Mouse (Mus musculus): Measurements from ENCODE around the gene Fktn. TPM values are rescaled to one million over a fixed set of nuclear protein-coding genes. Genes with fewer than 3 reads are reported as not detected.

Fktn gene
- total and polyA plus RNA-seq, 2 experiments: 2.0 to 5.8 TPM

GRCm38 (mm10) chr4:53773911-53774310 is 60.1 kb downstream of the Fktn start:
- 56% methylated on average over 6 of the region's 6 CpGs for WGBS
- Histone ChIP-seq H3K4me3 (ENCODE audit: insufficient read depth, low read depth, low read length) (no peak overlapping the region), H3K27ac (replicated peaks; ENCODE audit: insufficient read depth, low read depth, low read length) (no peak overlapping the region), H3K79me2 (ENCODE audit: control insufficient read depth, insufficient read depth, low read length) (no peaks in the 10 kb centered on the region), H3K36me3 (ENCODE audit: control insufficient read depth, insufficient read depth, low read length) (no peaks in the 10 kb centered on the region), H3K9ac (ENCODE audit: low read depth, low read length) (no peak overlapping the region), H3K27me3 (ENCODE audit: control insufficient read depth, insufficient read depth, low read length) (no peaks in the 10 kb centered on the region), H3K4me1 (ENCODE audit: control insufficient read depth, insufficient read depth, low read length) (no peaks in the 10 kb centered on the region)
- TF ChIP-seq POLR2A (IDR thresholded peaks at IDR 0.05; ENCODE audit: extremely low read depth, insufficient read depth, low read length): no peak
- TF ChIP-seq CTCF (IDR thresholded peaks at IDR 0.05; ENCODE audit: low read depth, low read length): no peak
- no peak for DNase-seq (ENCODE audit: extremely low read depth, low read depth, low spot score)

GRCm38 (mm10) chr4:53781396-53781795 is 67.6 kb downstream of the Fktn start:
- Histone ChIP-seq H3K4me1 (ENCODE audit: control insufficient read depth, insufficient read depth, low read length) (no peaks in the 10 kb centered on the region), H3K27ac (replicated peaks; ENCODE audit: insufficient read depth, low read depth, low read length) (no peak overlapping the region), H3K36me3 (ENCODE audit: control insufficient read depth, insufficient read depth, low read length) (no peaks in the 10 kb centered on the region), H3K27me3 (ENCODE audit: control insufficient read depth, insufficient read depth, low read length) (no peaks in the 10 kb centered on the region), H3K4me3 (ENCODE audit: insufficient read depth, low read depth, low read length) (no peak overlapping the region), H3K9ac (ENCODE audit: low read depth, low read length) (no peak overlapping the region), H3K79me2 (ENCODE audit: control insufficient read depth, insufficient read depth, low read length) (no peaks in the 10 kb centered on the region)
- 80% methylated on average over 4 of the region's 4 CpGs for WGBS
- TF ChIP-seq CTCF (IDR thresholded peaks at IDR 0.05; ENCODE audit: low read depth, low read length) (no peak), POLR2A (IDR thresholded peaks at IDR 0.05; ENCODE audit: extremely low read depth, insufficient read depth, low read length) (no peak)
- no peak for DNase-seq (ENCODE audit: extremely low read depth, low read depth, low spot score)

GRCm38 (mm10) chr4:53782216-53783070 is 68.6 kb downstream of the Fktn start:
- Histone ChIP-seq H3K79me2 (ENCODE audit: control insufficient read depth, insufficient read depth, low read length) (no peaks in the 10 kb centered on the region), H3K27ac (replicated peaks; ENCODE audit: insufficient read depth, low read depth, low read length) (no peak overlapping the region), H3K4me1 (ENCODE audit: control insufficient read depth, insufficient read depth, low read length) (no peaks in the 10 kb centered on the region), H3K4me3 (ENCODE audit: insufficient read depth, low read depth, low read length) (no peak overlapping the region), H3K27me3 (ENCODE audit: control insufficient read depth, insufficient read depth, low read length) (no peaks in the 10 kb centered on the region), H3K9ac (ENCODE audit: low read depth, low read length) (no peak overlapping the region), H3K36me3 (ENCODE audit: control insufficient read depth, insufficient read depth, low read length) (no peaks in the 10 kb centered on the region)
- TF ChIP-seq CTCF (IDR thresholded peaks at IDR 0.05; ENCODE audit: low read depth, low read length) (no peak), POLR2A (IDR thresholded peaks at IDR 0.05; ENCODE audit: extremely low read depth, insufficient read depth, low read length) (no peak)
- no peak for DNase-seq (ENCODE audit: extremely low read depth, low read depth, low spot score)
- 54% methylated on average over 14 of the region's 14 CpGs for WGBS

- no peak for TF ChIP-seq CTCF (IDR thresholded peaks at IDR 0.05; ENCODE audit: low read depth, low read length)
- TF ChIP-seq POLR2A (IDR thresholded peaks at IDR 0.05; ENCODE audit: extremely low read depth, insufficient read depth, low read length): no peak
- no peak overlapping the region for H3K9ac ChIP-seq (ENCODE audit: low read depth, low read length)
- H3K4me3 ChIP-seq (ENCODE audit: insufficient read depth, low read depth, low read length): no peak overlapping the region
- no peak overlapping the region for H3K27ac ChIP-seq (replicated peaks; ENCODE audit: insufficient read depth, low read depth, low read length)
- WGBS: 82% methylated on average over 15 of the region's 15 CpGs
- H3K79me2 ChIP-seq (ENCODE audit: control insufficient read depth, insufficient read depth, low read length): no peaks in the 10 kb centered on the region
- no peaks in the 10 kb centered on the region for H3K27me3 ChIP-seq (ENCODE audit: control insufficient read depth, insufficient read depth, low read length)
- no peak for DNase-seq (ENCODE audit: extremely low read depth, low read depth, low spot score)
- no peaks in the 10 kb centered on the region for H3K36me3 ChIP-seq (ENCODE audit: control insufficient read depth, insufficient read depth, low read length)
- no peaks in the 10 kb centered on the region for H3K4me1 ChIP-seq (ENCODE audit: control insufficient read depth, insufficient read depth, low read length)
Observed at GRCm38 (mm10) chr4:53785746-53786398, 72.1 kb downstream of the Fktn start.

GRCm38 (mm10) chr4:53786851-53787250 is 73.1 kb downstream of the Fktn start:
- DNase-seq (ENCODE audit: extremely low read depth, low read depth, low spot score): no peak
- WGBS: 76% methylated on average over 5 of the region's 5 CpGs
- no peaks in the 10 kb centered on the region for H3K4me1 ChIP-seq (ENCODE audit: control insufficient read depth, insufficient read depth, low read length)
- no peak overlapping the region for H3K4me3 ChIP-seq (ENCODE audit: insufficient read depth, low read depth, low read length)
- H3K79me2 ChIP-seq (ENCODE audit: control insufficient read depth, insufficient read depth, low read length): no peaks in the 10 kb centered on the region
- H3K27ac ChIP-seq (replicated peaks; ENCODE audit: insufficient read depth, low read depth, low read length): no peak overlapping the region
- H3K27me3 ChIP-seq (ENCODE audit: control insufficient read depth, insufficient read depth, low read length): no peaks in the 10 kb centered on the region
- TF ChIP-seq POLR2A (IDR thresholded peaks at IDR 0.05; ENCODE audit: extremely low read depth, insufficient read depth, low read length): no peak
- no peak for TF ChIP-seq CTCF (IDR thresholded peaks at IDR 0.05; ENCODE audit: low read depth, low read length)
- no peak overlapping the region for H3K9ac ChIP-seq (ENCODE audit: low read depth, low read length)
- no peaks in the 10 kb centered on the region for H3K36me3 ChIP-seq (ENCODE audit: control insufficient read depth, insufficient read depth, low read length)

DNA sequence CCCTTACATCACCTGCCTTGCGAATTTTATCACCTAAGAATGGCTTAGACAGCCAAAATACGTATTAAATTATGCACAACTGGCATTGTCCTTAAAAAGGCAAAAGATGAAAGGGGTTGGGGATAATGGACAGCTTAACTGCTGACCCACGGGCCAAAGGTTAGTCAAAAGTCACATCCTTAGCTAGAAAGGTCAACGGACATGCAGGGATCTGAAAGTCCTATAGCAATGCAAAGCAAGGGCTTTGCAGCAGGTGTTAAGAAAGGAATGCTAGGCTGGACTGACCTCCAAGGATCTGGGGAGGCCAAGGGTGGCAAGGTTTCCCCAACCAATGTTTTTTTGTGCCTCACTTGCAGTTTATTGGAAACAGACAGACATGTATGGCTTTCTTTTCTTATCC is 75.5 kb downstream of the Fktn start:
- DNase-seq (ENCODE audit: extremely low read depth, low read depth, low spot score): no peak
- H3K79me2 ChIP-seq (ENCODE audit: control insufficient read depth, insufficient read depth, low read length): no peaks in the 10 kb centered on the region
- 46% methylated on average over 4 of the region's 4 CpGs for WGBS
- TF ChIP-seq POLR2A (IDR thresholded peaks at IDR 0.05; ENCODE audit: extremely low read depth, insufficient read depth, low read length) (no peak), CTCF (IDR thresholded peaks at IDR 0.05; ENCODE audit: low read depth, low read length) (no peak)
- no peak overlapping the region for H3K4me3 ChIP-seq (ENCODE audit: insufficient read depth, low read depth, low read length)
- H3K27me3 ChIP-seq (ENCODE audit: control insufficient read depth, insufficient read depth, low read length): no peaks in the 10 kb centered on the region
- no peak overlapping the region for H3K9ac ChIP-seq (ENCODE audit: low read depth, low read length)
- H3K4me1 ChIP-seq (ENCODE audit: control insufficient read depth, insufficient read depth, low read length): no peaks in the 10 kb centered on the region
- no peaks in the 10 kb centered on the region for H3K36me3 ChIP-seq (ENCODE audit: control insufficient read depth, insufficient read depth, low read length)
- no peak overlapping the region for H3K27ac ChIP-seq (replicated peaks; ENCODE audit: insufficient read depth, low read depth, low read length)

Data from liver, adult 2 months (tissue).